Mouse (Mus musculus) hematopoietic stem cell, adult 5-6 weeks (primary cell): ENCODE measurements around the gene Atp5s. TPM values are rescaled to one million over a fixed set of nuclear protein-coding genes. Genes with fewer than 3 reads are reported as not detected.

Experiments
- ATAC-seq, 2 experiments: fragments of 125-278 bp in 1 of 2; replicated peaks in 1 of 2; 2 replicates each; pipeline ENCODE4 v1.8.0; 2016 to 2017; ENCODE audit warnings: inconsistent platforms in 2 of 2, mild to moderate bottlenecking in 2 of 2, moderate number of reproducible peaks in 2 of 2, low read depth in 1 of 2, moderate TSS enrichment in 1 of 2; ENCODE audit not compliant: low FRiP score in 2 of 2, poor library complexity in 2 of 2, severe bottlenecking in 2 of 2, insufficient read depth in 1 of 2, low TSS enrichment in 1 of 2
- total RNA-seq: library from RNA; stranded (forward); fragments of 172-1452, 232-1000 nt; gene quantifications from 2 replicates; pipeline ENCODE4 v1.2.3, GENCODE M21; 2017

The Atp5s gene
- 15.4 and 32.7 TPM in 2 replicates for total RNA-seq

DNA sequence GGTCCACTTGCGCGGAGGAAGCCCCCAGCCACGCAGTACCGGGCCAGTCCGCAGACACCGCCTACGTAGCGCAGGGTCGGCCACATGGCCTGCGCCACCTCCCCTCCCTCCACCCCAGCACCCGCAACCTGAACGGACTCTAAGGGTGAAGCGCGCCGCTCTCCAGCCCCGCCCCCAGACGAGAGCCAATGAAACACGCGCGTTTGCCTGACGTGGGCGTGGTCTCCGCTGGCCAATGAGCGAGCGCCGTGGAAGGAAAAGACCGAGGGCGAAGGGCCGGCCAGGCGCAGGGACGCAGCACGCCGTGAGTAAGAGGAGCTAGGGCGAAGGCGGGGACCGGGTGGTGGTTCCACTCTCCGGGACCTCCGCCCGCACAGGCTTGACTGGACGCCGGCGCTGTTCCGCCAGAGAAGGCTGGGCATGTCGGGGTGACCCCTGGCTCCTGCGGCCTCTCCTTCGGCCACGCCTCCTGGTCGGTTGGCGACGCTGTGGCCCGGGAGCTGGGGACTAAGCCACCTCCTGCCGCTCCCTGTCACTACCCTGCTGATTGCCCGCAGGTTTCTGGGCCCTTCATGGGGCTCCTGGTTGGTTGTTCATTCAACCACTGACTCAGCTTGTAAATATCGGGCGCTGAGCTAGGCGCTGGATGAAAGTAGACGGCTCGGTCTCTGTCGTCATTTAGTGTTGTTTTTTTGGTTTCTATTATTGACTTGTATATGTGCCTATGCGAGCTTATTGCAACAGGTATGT, at the start of gene Atp5s, which contains the start of gene L2hgdh:
Gene Atp5s (plus strand): TSS at position 240 of the 750 bp plus-strand sequence.
Gene L2hgdh (minus strand): TSS at position 163 of the 750 bp plus-strand sequence.
- peak; percentile 96 to 98 for ATAC-seq

DNA sequence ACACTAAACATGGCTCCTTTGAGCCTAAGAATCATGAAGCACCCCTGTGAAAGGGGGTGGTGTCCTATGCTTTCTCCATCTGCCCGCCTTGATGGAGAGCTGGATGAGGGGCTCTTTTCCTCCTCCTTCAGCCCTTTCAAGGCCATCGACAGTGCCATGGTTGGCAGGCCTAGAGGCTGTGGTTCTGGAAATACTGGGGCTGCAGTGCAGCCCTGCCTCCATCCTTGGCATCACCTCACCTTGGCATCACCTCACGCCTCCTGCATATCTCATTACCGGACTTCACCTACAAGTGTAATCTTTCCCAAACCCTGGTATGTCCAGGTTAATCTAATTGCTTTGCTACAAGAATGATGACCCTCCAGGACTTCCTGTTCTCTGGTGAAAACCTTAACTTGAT, 48.6 kb upstream of the Atp5s start:
- ATAC-seq = no peak

DNA sequence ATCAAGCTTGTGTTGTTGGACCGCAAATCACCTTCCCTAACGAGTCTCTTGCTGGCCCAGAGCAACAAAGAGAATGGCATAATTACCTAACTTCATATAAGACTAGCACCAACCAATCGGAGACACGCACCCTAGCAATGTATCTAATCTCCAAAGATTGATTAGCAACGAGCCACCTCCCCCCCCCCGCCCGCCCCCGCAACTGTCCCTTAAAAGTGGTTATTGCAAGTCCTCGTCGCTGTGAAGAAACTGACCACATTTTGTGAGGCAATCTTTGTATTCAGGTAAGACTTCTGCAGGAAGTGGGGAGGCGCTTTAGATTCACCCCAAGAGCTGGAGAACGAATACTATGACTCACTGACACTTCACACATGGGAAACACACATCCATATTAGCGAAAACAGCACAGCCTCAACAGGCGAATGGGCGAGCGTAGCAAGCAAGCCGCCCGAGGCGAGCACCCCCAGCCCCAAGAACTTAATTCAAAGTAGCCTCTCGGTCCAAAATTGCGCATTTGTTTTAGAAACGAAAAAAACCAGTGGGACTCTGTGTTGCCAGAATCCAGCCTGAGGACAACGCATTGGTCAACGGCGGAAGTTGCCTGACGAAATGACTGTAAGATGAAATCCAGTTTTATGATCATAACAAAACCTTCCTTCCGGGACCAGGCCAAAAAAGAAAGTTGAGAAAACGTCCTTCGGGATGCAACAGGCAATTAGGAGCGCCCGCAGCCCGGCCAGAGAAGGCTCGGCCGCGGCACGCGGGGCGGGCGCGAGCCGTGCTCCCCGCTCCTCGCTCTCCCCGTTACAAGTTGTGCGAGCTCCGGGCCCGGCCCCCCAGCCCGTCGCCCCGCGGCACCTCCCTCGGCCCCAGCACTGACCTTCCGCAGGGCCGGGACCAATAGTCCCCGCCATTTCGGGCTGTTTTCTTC, 43.9 kb upstream of the Atp5s start:
- peak; percentile 6 to 63; a peak in 3 of 4 replicates for ATAC-seq

DNA sequence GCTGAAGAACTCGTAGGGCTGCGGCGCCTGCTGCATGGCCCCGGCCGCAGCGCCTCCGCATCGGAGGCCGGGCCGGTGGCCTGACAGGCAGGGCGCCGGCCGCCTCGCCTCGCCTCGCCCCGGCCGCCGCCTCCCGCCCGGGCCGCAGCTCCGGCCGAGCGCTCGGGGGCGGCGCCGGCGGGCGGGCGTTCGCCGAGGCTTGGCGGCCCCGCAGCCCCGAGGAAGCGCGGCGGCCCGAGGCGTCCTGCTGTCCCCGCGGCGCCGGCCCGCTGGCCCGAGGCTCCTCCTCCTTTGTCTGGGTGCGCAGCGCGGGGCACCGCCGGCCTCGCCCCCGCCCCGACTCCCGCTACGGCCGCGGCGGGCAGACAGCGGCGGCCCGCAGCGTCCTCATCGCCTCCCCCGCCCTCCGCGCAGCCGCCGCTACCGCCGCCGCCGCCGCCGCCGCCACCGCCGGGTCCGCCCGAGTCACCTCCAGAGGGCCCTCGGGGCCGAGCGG, 43.1 kb upstream of the Atp5s start, which contains the start of gene Sos2:
Gene Sos2 (minus strand): TSS at position 287 of the 496 bp plus-strand sequence.
- ATAC-seq = no peak

DNA sequence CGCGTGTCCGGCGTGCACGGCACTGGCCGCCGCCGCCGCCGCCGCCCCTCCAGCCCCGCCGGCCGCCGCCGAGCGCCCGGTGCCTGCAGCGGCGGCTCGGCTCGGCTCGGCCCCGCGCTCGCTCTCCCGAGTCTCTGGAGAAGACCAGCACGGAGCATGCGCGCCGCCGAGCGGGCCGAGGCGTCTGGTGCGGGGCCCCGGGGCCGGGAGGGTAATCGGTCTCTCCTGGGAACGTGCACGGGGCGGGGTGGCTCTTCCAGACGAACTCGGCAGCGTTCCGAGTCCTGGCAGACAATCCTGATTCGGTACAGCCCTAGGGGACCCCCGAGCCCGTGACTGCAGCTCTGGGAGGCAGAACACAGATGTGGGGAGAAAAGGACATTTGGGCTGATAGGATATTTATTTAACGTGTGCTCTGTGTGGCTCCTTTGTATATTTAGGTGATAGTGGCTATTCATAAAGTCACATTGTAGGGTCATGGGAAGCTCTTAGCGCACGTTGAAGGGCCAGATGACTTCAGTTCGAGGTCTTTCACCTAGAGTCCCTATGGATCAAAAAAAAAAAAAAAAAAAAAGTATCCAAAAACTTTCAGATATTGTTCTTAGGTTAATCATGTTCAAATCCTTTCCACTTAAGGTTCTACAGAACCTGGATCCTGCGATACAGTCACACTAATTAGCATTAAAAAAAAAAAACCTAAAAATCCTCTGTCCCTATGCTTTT, 42.5 kb upstream of the Atp5s start:
- peak; percentile 26 to 33; a peak in 3 of 4 replicates for ATAC-seq

DNA sequence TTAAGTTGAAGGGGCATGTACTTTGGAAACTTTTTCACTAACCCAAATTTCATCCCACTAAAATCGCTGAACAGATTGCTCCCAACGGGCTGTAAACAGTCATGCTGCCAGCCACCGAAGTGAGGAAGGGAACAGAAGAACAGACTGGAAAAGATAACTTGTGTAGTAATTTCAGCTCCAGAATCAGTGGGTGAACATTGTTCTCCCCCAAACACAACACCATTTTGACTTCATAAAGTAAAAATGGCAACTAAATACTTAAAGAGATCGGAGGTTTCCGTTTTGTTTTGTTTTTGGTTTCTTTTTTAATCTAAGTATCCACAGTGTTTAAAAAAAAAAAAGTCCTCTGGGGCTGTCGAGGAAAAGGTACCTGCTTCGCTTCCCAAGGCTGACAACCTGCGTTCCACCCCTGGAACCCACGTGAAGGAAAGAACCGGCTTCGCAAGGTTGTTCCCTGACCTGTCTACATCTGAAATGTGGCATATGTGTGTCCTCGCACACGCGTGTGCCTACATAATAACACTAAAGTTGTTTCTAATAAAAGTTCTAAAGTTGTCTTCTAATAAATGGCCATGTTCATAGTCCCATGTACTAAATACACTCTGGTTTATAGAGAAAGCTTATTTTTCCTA, 41.8 kb upstream of the Atp5s start:
- ATAC-seq = no peak

DNA sequence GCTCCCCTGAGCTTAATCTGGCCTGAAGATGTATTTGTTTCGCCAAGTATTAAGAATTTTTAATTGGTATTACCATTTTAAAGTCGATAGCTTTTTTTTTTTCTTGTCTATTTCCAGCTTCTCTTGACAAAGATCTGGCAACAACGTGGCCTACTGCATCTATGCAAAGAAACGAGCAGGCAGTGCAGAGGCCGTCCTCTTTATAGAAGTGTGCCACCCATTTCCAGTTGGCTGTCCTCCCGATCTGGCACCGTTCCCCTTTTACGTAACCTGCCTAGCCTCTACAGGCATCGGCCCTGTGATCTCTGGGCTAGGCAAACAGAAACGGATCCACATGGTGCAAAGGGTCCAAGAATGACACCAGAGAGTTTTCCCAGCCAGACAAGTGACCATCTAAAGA, 41.2 kb upstream of the Atp5s start:
- ATAC-seq = peak; percentile 82 to 84

DNA sequence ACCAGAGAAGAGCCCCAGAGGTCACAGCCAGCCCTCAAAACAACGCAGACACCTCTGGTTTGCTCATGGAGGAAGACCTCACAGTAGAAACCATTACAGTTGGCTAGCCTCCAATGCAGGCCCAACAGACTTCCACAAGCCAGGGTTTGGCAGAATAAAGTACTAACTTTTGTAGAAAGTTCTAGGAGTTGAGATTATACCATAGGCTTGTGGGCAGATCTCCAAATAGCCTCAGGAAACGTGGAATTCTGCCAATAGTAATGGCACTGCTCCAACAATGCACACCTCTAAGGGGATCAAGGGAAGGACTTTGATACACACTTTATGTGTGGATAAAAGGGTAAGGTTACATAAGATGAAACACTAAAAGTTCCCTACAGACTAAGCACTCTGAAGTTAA, 36.4 kb upstream of the Atp5s start:
- no peak for ATAC-seq

DNA sequence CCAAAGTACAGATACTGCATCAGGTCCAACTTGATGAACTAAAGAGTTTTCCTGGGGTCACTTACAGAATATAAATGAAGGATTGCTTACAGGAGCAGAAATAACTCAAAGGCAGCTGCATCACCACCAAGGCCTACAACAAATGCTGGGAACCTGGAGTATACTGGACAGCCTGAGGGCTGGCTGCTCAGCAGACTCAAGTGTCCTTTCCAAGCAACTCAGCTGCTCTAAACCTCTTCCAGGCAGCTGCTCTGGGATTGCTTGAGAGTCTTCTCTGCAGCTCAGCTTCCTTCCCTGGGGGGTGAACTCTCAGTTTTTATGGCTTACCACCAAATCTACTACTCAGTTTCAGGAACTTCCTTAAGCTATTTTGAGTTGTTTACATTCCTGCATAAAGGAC, 35.7 kb upstream of the Atp5s start:
- ATAC-seq = no peak

DNA sequence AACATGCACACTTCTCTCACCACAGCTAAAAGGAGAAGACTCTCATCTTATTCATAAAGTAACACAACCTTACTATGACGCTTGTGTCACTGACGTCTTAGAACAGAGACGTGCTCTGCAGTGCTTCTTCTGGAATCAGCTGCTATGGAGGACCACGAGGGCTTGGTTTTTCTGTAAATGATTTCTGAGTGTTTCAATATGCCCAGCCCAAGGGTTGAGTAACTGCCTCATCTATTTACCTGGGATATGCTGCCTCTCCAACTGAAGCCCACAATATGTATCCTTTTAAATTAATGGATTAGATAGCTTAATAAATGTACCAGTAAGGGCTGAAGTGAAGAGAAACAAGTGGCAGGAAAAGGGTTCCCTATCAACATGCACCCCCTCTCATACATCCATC, 34.0 kb upstream of the Atp5s start:
- ATAC-seq = no peak

DNA sequence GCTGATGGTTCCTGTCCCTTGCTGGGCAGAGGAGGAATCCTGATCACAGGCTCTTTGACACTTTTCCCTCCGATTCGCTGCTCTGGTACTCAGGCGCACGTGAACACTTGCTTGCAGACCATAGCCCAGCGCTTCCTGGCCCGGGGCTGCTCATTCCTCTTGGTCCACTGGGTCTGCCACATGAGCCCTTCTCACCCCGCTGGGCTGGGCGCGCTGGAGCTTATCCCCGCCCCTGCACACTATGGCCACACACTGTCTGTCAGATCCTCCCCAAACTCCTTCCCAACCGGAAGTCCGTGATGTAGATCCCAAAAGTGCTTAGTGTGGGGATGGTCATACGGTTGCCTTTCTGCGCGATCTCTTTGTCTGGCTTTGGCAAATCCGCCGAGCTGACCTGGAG, 31.3 kb upstream of the Atp5s start:
- no peak for ATAC-seq

DNA sequence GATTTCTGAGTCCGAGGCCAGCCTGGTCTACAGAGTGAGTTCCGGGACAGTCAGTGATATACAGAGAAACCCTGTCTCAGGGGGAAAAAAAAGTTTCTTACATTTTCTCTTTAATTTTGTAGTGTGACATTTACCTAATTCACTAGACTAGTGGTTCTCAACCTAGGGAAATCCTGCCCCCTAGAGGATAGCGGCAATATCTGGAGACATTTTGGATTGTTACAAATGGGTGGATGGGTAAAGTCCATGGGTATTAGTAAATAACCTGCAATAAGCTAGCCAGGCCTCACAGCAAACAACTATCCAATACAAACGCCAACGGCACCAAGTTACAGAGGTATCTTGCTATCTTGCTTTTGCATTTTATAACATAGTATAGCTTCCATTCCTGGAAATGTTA, 28.0 kb upstream of the Atp5s start:
- peak; percentile 62 to 76; a peak in 2 of 4 replicates for ATAC-seq

DNA sequence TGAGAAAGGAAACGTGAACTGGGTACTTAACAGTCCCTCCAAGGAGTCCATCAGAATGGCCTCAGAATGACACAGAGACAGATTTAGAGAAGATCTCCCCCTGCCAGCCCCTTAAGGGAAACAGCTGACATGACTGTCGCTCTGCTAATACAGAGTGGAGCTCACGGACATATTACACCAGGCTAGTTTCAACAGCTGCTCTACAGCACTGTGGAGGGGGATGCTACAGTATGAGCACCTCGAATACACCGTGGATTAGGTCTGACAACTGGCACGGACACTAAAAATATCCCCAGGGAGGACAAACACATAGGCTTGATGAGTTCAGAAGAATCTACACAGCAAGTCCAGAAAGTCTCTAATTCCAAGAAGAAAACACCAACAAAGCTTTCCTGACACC, 26.4 kb upstream of the Atp5s start:
- no peak for ATAC-seq

DNA sequence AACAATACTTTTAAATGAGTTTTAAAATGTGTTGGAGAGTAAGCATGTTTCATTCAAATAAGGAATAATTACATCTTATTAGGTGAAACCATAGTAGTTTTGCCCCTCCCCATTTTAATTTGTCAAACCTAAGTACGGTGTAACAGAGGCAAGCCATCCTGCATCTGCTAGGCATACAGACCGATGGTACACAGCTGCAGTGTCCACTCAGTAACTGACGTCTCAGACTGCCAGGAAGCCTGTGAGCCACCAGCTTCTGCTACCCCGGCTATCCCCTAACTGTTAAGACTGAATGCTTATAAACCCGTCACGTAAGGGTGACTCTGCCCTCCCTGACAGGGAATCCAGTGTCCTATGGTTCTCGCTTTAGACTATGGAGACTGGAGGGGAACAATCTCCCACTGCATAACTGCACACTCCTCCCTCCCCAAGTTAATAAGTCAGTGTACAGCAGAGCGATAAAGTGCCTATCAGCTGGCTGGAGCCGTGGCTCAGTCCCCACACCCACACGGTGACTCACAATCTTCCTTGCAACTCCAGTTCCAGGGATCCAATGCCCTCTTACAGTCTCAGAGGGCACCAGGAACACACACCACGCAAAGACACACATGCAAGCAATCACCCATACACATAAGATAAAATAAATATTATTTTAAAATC, 19.8 kb upstream of the Atp5s start:
- ATAC-seq = no peak

DNA sequence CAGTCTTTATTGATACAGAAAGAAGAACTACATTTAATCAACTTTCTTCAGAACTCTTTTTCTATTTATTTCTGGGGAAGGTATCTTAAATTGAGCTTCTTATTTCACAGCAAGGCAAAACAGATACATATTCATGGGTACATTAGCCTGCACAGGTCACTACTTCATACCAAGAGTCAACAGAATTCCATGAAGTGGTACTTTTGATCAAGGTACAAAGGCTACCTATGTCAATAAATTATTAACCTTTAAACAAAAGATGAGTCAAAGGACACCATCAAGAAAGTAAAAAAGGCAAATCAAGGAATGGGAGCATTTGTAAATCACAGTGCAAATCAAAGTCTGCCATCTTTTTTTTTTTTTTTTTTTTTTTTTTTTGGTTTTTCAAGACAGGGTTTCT, 11.1 kb upstream of the Atp5s start:
- ATAC-seq = no peak

DNA sequence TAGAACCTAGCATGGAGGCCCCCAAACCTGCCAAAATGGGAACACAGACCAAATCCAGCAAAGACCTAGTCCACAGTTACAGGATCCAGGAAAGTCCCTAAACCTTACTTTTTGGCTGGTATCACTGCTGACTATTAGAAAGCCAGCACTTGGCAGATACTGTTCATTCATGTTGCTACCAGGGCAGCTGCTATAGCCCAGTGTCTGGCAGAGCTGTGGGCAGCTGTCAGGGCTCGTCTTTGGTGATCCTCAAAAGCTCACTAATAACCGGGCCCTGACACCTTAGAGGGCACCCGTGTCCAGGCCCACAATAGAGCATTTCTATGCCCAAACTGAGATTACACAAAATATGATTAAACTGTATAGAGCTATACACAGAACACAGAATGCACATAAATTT, 1.9 kb upstream of the Atp5s start:
- ATAC-seq = no peak

DNA sequence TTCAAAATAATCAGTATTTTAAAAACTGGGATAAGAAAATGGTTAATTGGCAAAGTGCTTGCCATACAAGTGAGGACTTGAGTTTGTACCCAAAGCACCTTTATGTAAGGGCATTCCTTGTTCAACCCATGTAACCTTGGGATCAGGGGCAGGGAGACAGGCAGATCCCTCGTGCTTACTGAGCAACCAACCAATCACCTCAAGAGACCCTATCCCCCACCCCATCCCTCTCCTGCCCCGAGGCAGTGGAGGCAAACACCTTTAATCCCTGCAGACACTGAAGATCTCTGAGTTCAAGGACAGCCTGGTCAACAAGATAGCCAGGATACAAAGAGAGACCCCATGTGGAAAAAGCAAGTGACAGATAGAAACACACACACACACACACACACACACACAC, 1.4 kb upstream of the Atp5s start:
- no peak for ATAC-seq
